Mouse (Mus musculus): ENCODE data around the gene Cela3b. TPM values are rescaled to one million over a fixed set of nuclear protein-coding genes. Genes with fewer than 3 reads are reported as not detected.

The Cela3b gene
- polyA plus RNA-seq, 1 experiment: not detected

- no peak for TF ChIP-seq CTCF (IDR thresholded peaks at IDR 0.05; ENCODE audit: low read depth, low read length)
- TF ChIP-seq POLR2A (IDR thresholded peaks at IDR 0.05; ENCODE audit: borderline replicate concordance, low read depth, low read length): no peak
- Histone ChIP-seq H3K4me3 (ENCODE audit: insufficient read depth, low read length) (no peak overlapping the region), H3K4me1 (ENCODE audit: control insufficient read depth, insufficient read depth, low read length) (peaks cover 16% of the 10 kb centered on the region), H3K27ac (ENCODE audit: insufficient read depth, low read depth, low read length) (no peak overlapping the region)
Measured at GRCm38 (mm10) chr4:137379713-137380255, 50.6 kb downstream of the Cela3b start.

GRCm38 (mm10) chr4:137379085-137379484 lies 51.3 kb downstream of the Cela3b start:
- Histone ChIP-seq H3K27ac (ENCODE audit: insufficient read depth, low read depth, low read length) (no peak overlapping the region), H3K4me1 (ENCODE audit: control insufficient read depth, insufficient read depth, low read length) (peaks cover 23% of the 10 kb centered on the region), H3K4me3 (ENCODE audit: insufficient read depth, low read length) (no peak overlapping the region)
- TF ChIP-seq POLR2A (IDR thresholded peaks at IDR 0.05; ENCODE audit: borderline replicate concordance, low read depth, low read length): no peak
- no peak for TF ChIP-seq CTCF (IDR thresholded peaks at IDR 0.05; ENCODE audit: low read depth, low read length)

- no peak for TF ChIP-seq POLR2A (IDR thresholded peaks at IDR 0.05; ENCODE audit: borderline replicate concordance, low read depth, low read length)
- no peak overlapping the region for H3K4me3 ChIP-seq (ENCODE audit: insufficient read depth, low read length)
- H3K4me1 ChIP-seq (ENCODE audit: control insufficient read depth, insufficient read depth, low read length): peaks cover 34% of the 10 kb centered on the region
- no peak overlapping the region for H3K27ac ChIP-seq (ENCODE audit: insufficient read depth, low read depth, low read length)
Measured at GRCm38 (mm10) chr4:137377526-137378304, 52.6 kb downstream of the Cela3b start.

GRCm38 (mm10) chr4:137376778-137377177 lies 53.6 kb downstream of the Cela3b start:
- Histone ChIP-seq H3K4me1 (ENCODE audit: control insufficient read depth, insufficient read depth, low read length) (peaks cover 42% of the 10 kb centered on the region), H3K4me3 (ENCODE audit: insufficient read depth, low read length) (no peak overlapping the region), H3K27ac (ENCODE audit: insufficient read depth, low read depth, low read length) (no peak overlapping the region; the same call in 1 of the 2 replicates)
- no peak for TF ChIP-seq POLR2A (IDR thresholded peaks at IDR 0.05; ENCODE audit: borderline replicate concordance, low read depth, low read length)
- TF ChIP-seq CTCF (IDR thresholded peaks at IDR 0.05; ENCODE audit: low read depth, low read length): no peak

- peak overlapping the region; percentile 63 for H3K27ac ChIP-seq (ENCODE audit: insufficient read depth, low read depth, low read length)
- no peak overlapping the region for H3K4me3 ChIP-seq (ENCODE audit: insufficient read depth, low read length)
- TF ChIP-seq CTCF (IDR thresholded peaks at IDR 0.05; ENCODE audit: low read depth, low read length) (no peak), POLR2A (IDR thresholded peaks at IDR 0.05; ENCODE audit: borderline replicate concordance, low read depth, low read length) (no peak)
- H3K4me1 ChIP-seq (ENCODE audit: control insufficient read depth, insufficient read depth, low read length): peaks cover 52% of the 10 kb centered on the region
Measured at GRCm38 (mm10) chr4:137375314-137376278, 54.7 kb downstream of the Cela3b start.

- Histone ChIP-seq H3K27ac (ENCODE audit: insufficient read depth, low read depth, low read length) (peak overlapping the region; percentile 92), H3K4me1 (ENCODE audit: control insufficient read depth, insufficient read depth, low read length) (peaks cover 69% of the 10 kb centered on the region), H3K4me3 (ENCODE audit: insufficient read depth, low read length) (no peak overlapping the region)
- TF ChIP-seq CTCF (IDR thresholded peaks at IDR 0.05; ENCODE audit: low read depth, low read length) (no peak), POLR2A (IDR thresholded peaks at IDR 0.05; ENCODE audit: borderline replicate concordance, low read depth, low read length) (no peak)
Measured at GRCm38 (mm10) chr4:137373711-137374110, 56.6 kb downstream of the Cela3b start.

GRCm38 (mm10) chr4:137371596-137372523 lies 58.5 kb downstream of the Cela3b start:
- H3K4me3 ChIP-seq (ENCODE audit: insufficient read depth, low read length): 0 out of 2 replicates have a peak overlapping the region, but pooled peaks have one; percentile 7
- peaks cover 81% of the 10 kb centered on the region for H3K4me1 ChIP-seq (ENCODE audit: control insufficient read depth, insufficient read depth, low read length)
- H3K27ac ChIP-seq (ENCODE audit: insufficient read depth, low read depth, low read length): peak overlapping the region; percentile 56

More at GRCm38 (mm10) chr4:137371596-137372523, 58.5 kb downstream of the Cela3b start:
- TF ChIP-seq CTCF (IDR thresholded peaks at IDR 0.05; ENCODE audit: low read depth, low read length) (no peak), POLR2A (IDR thresholded peaks at IDR 0.05; ENCODE audit: borderline replicate concordance, low read depth, low read length) (no peak)

Other genes starting within 250 kb of the Cela3b start
- gene Wnt4, start 153.1 kb downstream of the Cela3b start, polyA plus RNA-seq (2012; ENCODE audit: insufficient read depth, insufficient read length, missing spikeins): not detected in 2 replicates
- 937 and 962 TPM in 2 replicates for gene Cdc42, start 72.8 kb downstream of the Cela3b start, polyA plus RNA-seq (2012; ENCODE audit: insufficient read depth, insufficient read length, missing spikeins)
- gene Cela3a, start 20.7 kb downstream of the Cela3b start, polyA plus RNA-seq (2012; ENCODE audit: insufficient read depth, insufficient read length, missing spikeins): not detected in 2 replicates
- gene 1700013G24Rik, start 22.7 kb upstream of the Cela3b start, polyA plus RNA-seq (2012; ENCODE audit: insufficient read depth, insufficient read length, missing spikeins): not detected in 2 replicates
- gene Hspg2, start 38.2 kb upstream of the Cela3b start, polyA plus RNA-seq (2012; ENCODE audit: insufficient read depth, insufficient read length, missing spikeins): 1.5 and 1.9 TPM in 2 replicates
- not detected in 2 replicates for gene Ldlrad2, start 144.0 kb upstream of the Cela3b start, polyA plus RNA-seq (2012; ENCODE audit: insufficient read depth, insufficient read length, missing spikeins)
- gene Usp48, start 163.2 kb upstream of the Cela3b start, polyA plus RNA-seq (2012; ENCODE audit: insufficient read depth, insufficient read length, missing spikeins): 162 and 193 TPM in 2 replicates
- gene Rap1gap, start 234.2 kb upstream of the Cela3b start, polyA plus RNA-seq (2012; ENCODE audit: insufficient read depth, insufficient read length, missing spikeins): 2.9 and 3.0 TPM in 2 replicates